Mouse (Mus musculus): Measurements from ENCODE around the gene Pcsk4. TPM values are rescaled to one million over a fixed set of nuclear protein-coding genes. Genes with fewer than 3 reads are reported as not detected.
"Not testable (repeated sequence)": the region's sequence is repeated elsewhere in the genome, so short reads cannot be mapped to it uniquely, and the experiment has no call there.

Gene Pcsk4
- polyA plus RNA-seq, 1 experiment: 3.2 TPM

- Histone ChIP-seq H3K27me3 (ENCODE audit: control insufficient read depth, insufficient read depth, insufficient read length) (peaks cover 22% of the 10 kb centered on the region), H3K4me3 (ENCODE audit: insufficient read depth, poor library complexity, severe bottlenecking) (no peak overlapping the region), H3ac (ENCODE audit: control insufficient read depth, insufficient read length, low read depth) (no peak overlapping the region), H3K36me3 (ENCODE audit: control insufficient read depth, insufficient read depth) (no peaks in the 10 kb centered on the region), H3K79me3 (ENCODE audit: low read depth) (no peaks in the 10 kb centered on the region), H3K79me2 (ENCODE audit: control insufficient read depth, insufficient read depth) (no peaks in the 10 kb centered on the region)
- TF ChIP-seq USF1 (IDR thresholded peaks at IDR 0.05; ENCODE audit: low read depth): no peak
Observed at GRCm38 (mm10) chr10:80351896-80352295, 22.6 kb upstream of the Pcsk4 start.

DNA sequence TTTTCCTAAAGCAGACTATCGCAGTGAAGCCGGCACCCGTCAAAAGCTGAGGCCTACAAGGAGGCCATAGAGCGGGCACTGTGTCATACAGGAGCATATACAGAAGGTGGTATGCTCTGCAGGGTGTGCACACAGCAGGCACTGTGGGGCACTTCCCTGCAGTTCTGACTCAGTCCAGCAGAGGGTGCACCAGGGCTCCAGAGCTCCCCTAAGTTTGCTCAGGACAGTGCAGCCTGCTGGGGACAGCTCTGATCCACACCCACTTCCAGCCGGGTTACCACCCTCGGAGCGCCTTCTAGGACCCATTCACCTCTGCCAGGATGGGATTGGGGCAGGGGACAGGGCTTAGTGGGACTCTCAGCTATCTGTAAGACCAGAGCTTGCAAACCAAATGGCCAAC lies 21.0 kb upstream of the Pcsk4 start:
- H3K79me2 ChIP-seq (ENCODE audit: control insufficient read depth, insufficient read depth): no peaks in the 10 kb centered on the region
- H3K27me3 ChIP-seq (ENCODE audit: control insufficient read depth, insufficient read depth, insufficient read length): peaks cover 6% of the 10 kb centered on the region
- H3ac ChIP-seq (ENCODE audit: control insufficient read depth, insufficient read length, low read depth): no peak overlapping the region
- H3K4me3 ChIP-seq (ENCODE audit: insufficient read depth, poor library complexity, severe bottlenecking): no peak overlapping the region
- H3K79me3 ChIP-seq (ENCODE audit: low read depth): no peaks in the 10 kb centered on the region
- no peaks in the 10 kb centered on the region for H3K36me3 ChIP-seq (ENCODE audit: control insufficient read depth, insufficient read depth)
- TF ChIP-seq CTCF (IDR thresholded peaks at IDR 0.05; ENCODE audit: control insufficient read depth, insufficient read depth, insufficient read length) (peak; percentile 95), MYOG (IDR thresholded peaks at IDR 0.05; ENCODE audit: control insufficient read depth, extremely low read depth, insufficient read length) (no peak)

DNA sequence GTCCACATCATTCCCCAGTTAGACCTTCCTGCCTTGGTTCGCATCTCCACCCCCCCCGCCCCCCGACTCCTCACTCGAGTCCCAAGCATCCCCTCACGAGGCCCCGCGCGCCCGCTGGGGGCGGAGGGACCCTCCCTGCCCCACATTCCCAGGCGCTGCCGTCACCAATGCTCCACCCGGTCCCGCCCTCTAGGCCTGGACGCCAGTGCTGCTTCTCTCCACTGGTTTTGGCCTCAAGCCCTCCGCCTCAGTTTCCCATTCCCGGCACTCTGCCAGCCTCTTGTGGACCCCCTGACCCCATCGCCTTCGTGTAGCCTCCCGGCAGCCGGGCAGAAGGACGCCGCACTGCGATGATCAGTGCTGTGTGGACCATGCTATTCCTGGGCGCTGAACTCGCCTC lies 19.7 kb upstream of the Pcsk4 start:
- peaks cover 3% of the 10 kb centered on the region for H3K27me3 ChIP-seq (ENCODE audit: control insufficient read depth, insufficient read depth, insufficient read length)
- no peak overlapping the region for H3ac ChIP-seq (ENCODE audit: control insufficient read depth, insufficient read length, low read depth)
- no peak overlapping the region for H3K4me3 ChIP-seq (ENCODE audit: insufficient read depth, poor library complexity, severe bottlenecking)
- TF ChIP-seq MYOD1 (IDR thresholded peaks at IDR 0.05; ENCODE audit: control insufficient read depth, insufficient read length, low read depth): no peak
- H3K79me2 ChIP-seq (ENCODE audit: control insufficient read depth, insufficient read depth): no peaks in the 10 kb centered on the region
- no peaks in the 10 kb centered on the region for H3K36me3 ChIP-seq (ENCODE audit: control insufficient read depth, insufficient read depth)
- H3K79me3 ChIP-seq (ENCODE audit: low read depth): no peaks in the 10 kb centered on the region

DNA sequence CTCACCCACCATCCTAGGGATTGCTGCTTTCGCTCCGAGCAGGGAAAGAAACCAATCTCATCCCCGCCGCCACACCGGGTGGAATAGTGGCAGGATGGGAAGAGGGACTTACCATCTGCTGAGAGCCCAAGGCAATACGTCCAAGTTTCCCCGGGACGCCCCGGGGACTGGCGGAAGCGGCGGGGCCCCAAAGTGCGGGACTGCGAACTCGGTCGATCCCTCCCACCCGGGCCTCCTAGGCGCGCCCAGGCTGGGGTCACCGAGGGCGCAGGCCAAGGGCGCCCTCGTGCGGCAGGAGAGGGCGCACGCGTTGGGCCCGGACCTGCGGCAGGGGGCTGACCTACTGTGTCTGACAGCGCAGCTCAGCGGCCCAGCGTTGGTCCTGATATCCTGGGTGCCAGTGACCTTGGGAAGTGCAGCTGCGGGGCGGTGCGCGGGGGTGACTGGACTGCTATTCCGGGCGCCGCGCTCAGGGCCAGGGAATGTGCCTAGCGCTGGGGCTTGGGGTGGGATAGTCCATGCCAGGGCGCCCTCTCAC lies 19.0 kb upstream of the Pcsk4 start, which contains the start of gene Adamtsl5:
Gene Adamtsl5, minus strand, starts transcription at position 169 of the 538 bp plus-strand sequence.
- TF ChIP-seq USF1 (IDR thresholded peaks at IDR 0.05; ENCODE audit: low read depth) (no peak), MAX (IDR thresholded peaks at IDR 0.05) (peak; percentile 55), MYOD1 (IDR thresholded peaks at IDR 0.05; ENCODE audit: control insufficient read depth, insufficient read length, low read depth) (no peak), CTCF (IDR thresholded peaks at IDR 0.05; ENCODE audit: control insufficient read depth, insufficient read depth, insufficient read length) (peak; percentile 100), MYOG (IDR thresholded peaks at IDR 0.05; ENCODE audit: control insufficient read depth, extremely low read depth, insufficient read length) (no peak), CEBPB (IDR thresholded peaks at IDR 0.05; ENCODE audit: low read depth) (no peak)

DNA sequence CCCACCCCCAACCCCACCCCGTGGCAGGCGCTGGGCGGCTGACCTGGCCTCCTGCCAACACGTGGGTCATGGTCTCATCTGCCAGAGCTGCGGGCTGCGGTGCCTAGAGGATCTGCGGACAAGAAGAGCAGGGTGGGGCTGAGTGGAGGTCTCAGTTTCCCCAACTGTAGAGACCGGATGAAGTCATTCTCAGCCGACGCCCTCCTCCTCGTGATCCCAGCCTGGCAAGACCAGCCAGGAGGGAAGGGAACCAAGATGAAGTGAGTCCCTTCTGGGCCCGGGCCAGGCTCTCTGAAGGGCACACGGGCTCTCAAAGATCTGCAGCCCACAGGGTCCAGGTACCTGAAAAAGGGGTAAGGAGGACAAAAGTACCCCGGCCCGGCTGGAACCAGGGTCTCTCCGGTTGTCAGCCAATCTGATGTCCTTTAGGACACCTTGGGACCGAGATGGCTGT lies 18.2 kb upstream of the Pcsk4 start:
- TF ChIP-seq MYOD1 (IDR thresholded peaks at IDR 0.05; ENCODE audit: control insufficient read depth, insufficient read length, low read depth): no peak
- no peak for TF ChIP-seq FOSL1 (IDR thresholded peaks at IDR 0.05; ENCODE audit: insufficient read depth, low read length, poor library complexity, severe bottlenecking)
- no peak for TF ChIP-seq CTCF (IDR thresholded peaks at IDR 0.05; ENCODE audit: control insufficient read depth, insufficient read depth, insufficient read length)
- TF ChIP-seq CEBPB (IDR thresholded peaks at IDR 0.05; ENCODE audit: low read depth): no peak
- TF ChIP-seq MAX (IDR thresholded peaks at IDR 0.05): no peak
- TF ChIP-seq MYOG (IDR thresholded peaks at IDR 0.05; ENCODE audit: control insufficient read depth, extremely low read depth, insufficient read length): no peak
- TF ChIP-seq USF1 (IDR thresholded peaks at IDR 0.05; ENCODE audit: low read depth): no peak
- Histone ChIP-seq H3K4me3 (ENCODE audit: insufficient read depth, poor library complexity, severe bottlenecking) (peak overlapping the region; percentile 50), H3K79me3 (ENCODE audit: low read depth) (no peaks in the 10 kb centered on the region), H3K79me2 (ENCODE audit: control insufficient read depth, insufficient read depth) (no peaks in the 10 kb centered on the region), H3ac (ENCODE audit: control insufficient read depth, insufficient read length, low read depth) (peak overlapping the region; percentile 86), H3K27me3 (ENCODE audit: control insufficient read depth, insufficient read depth, insufficient read length) (peaks cover 2% of the 10 kb centered on the region), H3K36me3 (ENCODE audit: control insufficient read depth, insufficient read depth) (no peaks in the 10 kb centered on the region)

More for the DNA sequence above, 19.0 kb upstream of the Pcsk4 start, which contains the start of gene Adamtsl5:
- peak within 1 kb of the TSS; percentile 50 for H3K4me3 ChIP-seq (ENCODE audit: insufficient read depth, poor library complexity, severe bottlenecking)
- no peaks in the 10 kb centered on the region for H3K79me2 ChIP-seq (ENCODE audit: control insufficient read depth, insufficient read depth)
- H3K79me3 ChIP-seq (ENCODE audit: low read depth): no peaks in the 10 kb centered on the region
- peak within 1 kb of the TSS; percentile 86 for H3ac ChIP-seq (ENCODE audit: control insufficient read depth, insufficient read length, low read depth)
- H3K27me3 ChIP-seq (ENCODE audit: control insufficient read depth, insufficient read depth, insufficient read length): peaks cover 3% of the 10 kb centered on the region
- H3K36me3 ChIP-seq (ENCODE audit: control insufficient read depth, insufficient read depth): no peaks in the 10 kb centered on the region

DNA sequence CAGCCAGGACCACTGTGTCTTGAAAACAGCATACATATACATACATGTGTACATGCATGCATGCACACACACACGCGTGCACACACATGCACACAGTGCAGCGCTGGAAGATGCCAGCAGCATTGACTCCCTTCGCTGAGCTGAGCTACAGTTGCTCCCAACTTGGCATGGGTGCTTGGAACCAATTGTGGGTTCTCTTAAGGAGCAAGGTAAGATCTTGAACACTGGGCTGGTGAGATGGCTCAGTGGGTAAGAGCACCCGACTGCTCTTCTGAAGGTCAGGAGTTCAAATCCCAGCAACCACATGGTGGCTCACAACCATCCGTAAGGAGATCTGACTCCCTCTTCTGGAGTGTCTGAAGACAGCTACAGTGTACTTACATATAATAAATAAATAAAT lies 16.6 kb upstream of the Pcsk4 start:
- not testable (repeated sequence) for H3K79me3 ChIP-seq (ENCODE audit: low read depth); H3K79me2 ChIP-seq (ENCODE audit: control insufficient read depth, insufficient read depth); H3ac ChIP-seq (ENCODE audit: control insufficient read depth, insufficient read length, low read depth); H3K36me3 ChIP-seq (ENCODE audit: control insufficient read depth, insufficient read depth); H3K4me3 ChIP-seq (ENCODE audit: insufficient read depth, poor library complexity, severe bottlenecking); H3K27me3 ChIP-seq (ENCODE audit: control insufficient read depth, insufficient read depth, insufficient read length)

DNA sequence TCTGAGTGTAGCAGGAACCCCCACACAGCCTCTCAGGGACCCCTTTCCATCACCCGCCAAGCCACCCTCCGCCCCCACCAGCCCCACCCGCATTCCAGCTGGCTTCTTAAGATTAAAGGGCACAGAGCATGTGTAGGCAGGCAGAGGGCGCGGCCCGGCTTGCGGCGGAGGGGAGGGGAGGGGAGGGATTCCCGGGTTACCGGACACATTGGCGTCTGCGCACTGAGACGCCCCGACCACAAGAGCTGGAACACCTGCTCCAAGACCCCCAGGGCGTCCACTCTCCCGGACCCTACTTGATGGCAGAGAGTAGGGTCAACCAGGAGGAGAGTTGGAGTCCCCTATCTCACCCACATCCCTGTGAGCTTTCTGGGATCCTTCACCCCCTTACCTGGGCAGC lies 15.8 kb upstream of the Pcsk4 start:
- Histone ChIP-seq H3K4me3 (ENCODE audit: insufficient read depth, poor library complexity, severe bottlenecking) (no peak overlapping the region), H3K36me3 (ENCODE audit: control insufficient read depth, insufficient read depth) (no peaks in the 10 kb centered on the region), H3K27me3 (ENCODE audit: control insufficient read depth, insufficient read depth, insufficient read length) (no peaks in the 10 kb centered on the region), H3K79me2 (ENCODE audit: control insufficient read depth, insufficient read depth) (no peaks in the 10 kb centered on the region), H3K79me3 (ENCODE audit: low read depth) (no peaks in the 10 kb centered on the region), H3ac (ENCODE audit: control insufficient read depth, insufficient read length, low read depth) (no peak overlapping the region)
- TF ChIP-seq CTCF (IDR thresholded peaks at IDR 0.05; ENCODE audit: control insufficient read depth, insufficient read depth, insufficient read length) (no peak), CEBPB (IDR thresholded peaks at IDR 0.05; ENCODE audit: low read depth) (no peak), MYOD1 (IDR thresholded peaks at IDR 0.05; ENCODE audit: control insufficient read depth, insufficient read length, low read depth) (no peak), FOSL1 (IDR thresholded peaks at IDR 0.05; ENCODE audit: insufficient read depth, low read length, poor library complexity, severe bottlenecking) (no peak), USF1 (IDR thresholded peaks at IDR 0.05; ENCODE audit: low read depth) (no peak), MAX (IDR thresholded peaks at IDR 0.05) (no peak), MYOG (IDR thresholded peaks at IDR 0.05; ENCODE audit: control insufficient read depth, extremely low read depth, insufficient read length) (no peak)
